Mouse (Mus musculus): ENCODE results near the gene F5. TPM values are rescaled to one million over a fixed set of nuclear protein-coding genes. Genes with fewer than 3 reads are reported as not detected.
A peak's percentile ranks its signal among the peaks of the same experiment; 100 is the strongest.
"Not testable (repeated sequence)": the region's sequence is repeated elsewhere in the genome, so short reads cannot be mapped to it uniquely, and the experiment has no call there.

F5 gene
- polyA plus RNA-seq, 1 experiment: 0.78 TPM

- DNase-seq: no peak
- Histone ChIP-seq H3K4me3 (ENCODE audit: control insufficient read depth, insufficient read depth, low read length) (no peak overlapping the region), H3K27ac (ENCODE audit: control insufficient read depth, insufficient read depth, low read length) (no peak overlapping the region), H3K27me3 (ENCODE audit: control insufficient read depth, insufficient read depth, low read length) (no peaks in the 10 kb centered on the region), H3K36me3 (ENCODE audit: control insufficient read depth, insufficient read depth, low read length) (no peaks in the 10 kb centered on the region), H3K4me1 (replicated peaks; ENCODE audit: control insufficient read depth, insufficient read depth, low read length) (peaks cover 9% of the 10 kb centered on the region)
- TF ChIP-seq POLR2A (IDR thresholded peaks at IDR 0.05; ENCODE audit: control insufficient read depth, extremely low read depth, insufficient read depth, low read length, poor library complexity): no peak
- 89% methylated on average over 6 of the region's 6 CpGs for WGBS
Observed at GRCm38 (mm10) chr1:164215540-164215939, 63.9 kb downstream of the F5 start.

GRCm38 (mm10) chr1:164217791-164218685 is 66.4 kb downstream of the F5 start:
- Histone ChIP-seq H3K27me3 (ENCODE audit: control insufficient read depth, insufficient read depth, low read length) (no peaks in the 10 kb centered on the region), H3K27ac (ENCODE audit: control insufficient read depth, insufficient read depth, low read length) (no peak overlapping the region), H3K36me3 (ENCODE audit: control insufficient read depth, insufficient read depth, low read length) (no peaks in the 10 kb centered on the region), H3K4me3 (ENCODE audit: control insufficient read depth, insufficient read depth, low read length) (no peak overlapping the region), H3K4me1 (replicated peaks; ENCODE audit: control insufficient read depth, insufficient read depth, low read length) (peaks cover 9% of the 10 kb centered on the region)
- WGBS: 8% methylated on average over 15 of the region's 15 CpGs
- TF ChIP-seq POLR2A (IDR thresholded peaks at IDR 0.05; ENCODE audit: control insufficient read depth, extremely low read depth, insufficient read depth, low read length, poor library complexity): no peak
- TF ChIP-seq CTCF (IDR thresholded peaks at IDR 0.05; ENCODE audit: borderline replicate concordance, control insufficient read depth, extremely low read depth, insufficient read depth, low read length, poor library complexity): no peak
- DNase-seq: peak; percentile 10

GRCm38 (mm10) chr1:164220261-164220660 is 68.6 kb downstream of the F5 start:
- no peaks in the 10 kb centered on the region for H3K36me3 ChIP-seq (ENCODE audit: control insufficient read depth, insufficient read depth, low read length)
- H3K27ac ChIP-seq (ENCODE audit: control insufficient read depth, insufficient read depth, low read length): no peak overlapping the region
- no peak overlapping the region for H3K4me3 ChIP-seq (ENCODE audit: control insufficient read depth, insufficient read depth, low read length)
- H3K27me3 ChIP-seq (ENCODE audit: control insufficient read depth, insufficient read depth, low read length): no peaks in the 10 kb centered on the region
- WGBS: 96% methylated on average over 4 of the region's 4 CpGs
- no peak for TF ChIP-seq CTCF (IDR thresholded peaks at IDR 0.05; ENCODE audit: borderline replicate concordance, control insufficient read depth, extremely low read depth, insufficient read depth, low read length, poor library complexity)
- TF ChIP-seq POLR2A (IDR thresholded peaks at IDR 0.05; ENCODE audit: control insufficient read depth, extremely low read depth, insufficient read depth, low read length, poor library complexity): no peak
- DNase-seq: no peak
- peaks cover 9% of the 10 kb centered on the region for H3K4me1 ChIP-seq (replicated peaks; ENCODE audit: control insufficient read depth, insufficient read depth, low read length)

- Histone ChIP-seq H3K4me1 (replicated peaks; ENCODE audit: control insufficient read depth, insufficient read depth, low read length) (peaks cover 5% of the 10 kb centered on the region), H3K27ac (ENCODE audit: control insufficient read depth, insufficient read depth, low read length) (no peak overlapping the region), H3K27me3 (ENCODE audit: control insufficient read depth, insufficient read depth, low read length) (no peaks in the 10 kb centered on the region), H3K36me3 (ENCODE audit: control insufficient read depth, insufficient read depth, low read length) (no peaks in the 10 kb centered on the region), H3K4me3 (ENCODE audit: control insufficient read depth, insufficient read depth, low read length) (no peak overlapping the region)
- DNase-seq: no peak
- no peak for TF ChIP-seq POLR2A (IDR thresholded peaks at IDR 0.05; ENCODE audit: control insufficient read depth, extremely low read depth, insufficient read depth, low read length, poor library complexity)
- no peak for TF ChIP-seq CTCF (IDR thresholded peaks at IDR 0.05; ENCODE audit: borderline replicate concordance, control insufficient read depth, extremely low read depth, insufficient read depth, low read length, poor library complexity)
Observed at GRCm38 (mm10) chr1:164223089-164223488, 71.5 kb downstream of the F5 start.

- 95% methylated on average over 2 of the region's 4 CpGs for WGBS
- H3K27me3 ChIP-seq (ENCODE audit: control insufficient read depth, insufficient read depth, low read length); H3K36me3 ChIP-seq (ENCODE audit: control insufficient read depth, insufficient read depth, low read length); H3K4me3 ChIP-seq (ENCODE audit: control insufficient read depth, insufficient read depth, low read length); H3K4me1 ChIP-seq (replicated peaks; ENCODE audit: control insufficient read depth, insufficient read depth, low read length); H3K27ac ChIP-seq (ENCODE audit: control insufficient read depth, insufficient read depth, low read length); DNase-seq: not testable (repeated sequence)
Observed at GRCm38 (mm10) chr1:164231937-164232570, 80.4 kb downstream of the F5 start.

- 95% methylated on average over 1 of the region's 1 CpGs for WGBS
- no peak overlapping the region for H3K27ac ChIP-seq (ENCODE audit: control insufficient read depth, insufficient read depth, low read length)
- H3K4me1 ChIP-seq (replicated peaks; ENCODE audit: control insufficient read depth, insufficient read depth, low read length): no peaks in the 10 kb centered on the region
- H3K4me3 ChIP-seq (ENCODE audit: control insufficient read depth, insufficient read depth, low read length): no peak overlapping the region
- DNase-seq: no peak
- no peaks in the 10 kb centered on the region for H3K27me3 ChIP-seq (ENCODE audit: control insufficient read depth, insufficient read depth, low read length)
- TF ChIP-seq POLR2A (IDR thresholded peaks at IDR 0.05; ENCODE audit: control insufficient read depth, extremely low read depth, insufficient read depth, low read length, poor library complexity) (no peak), CTCF (IDR thresholded peaks at IDR 0.05; ENCODE audit: borderline replicate concordance, control insufficient read depth, extremely low read depth, insufficient read depth, low read length, poor library complexity) (no peak)
- no peaks in the 10 kb centered on the region for H3K36me3 ChIP-seq (ENCODE audit: control insufficient read depth, insufficient read depth, low read length)
Observed at GRCm38 (mm10) chr1:164233447-164233846, 81.8 kb downstream of the F5 start.

All from thymus, adult 2 months (tissue).